ENCODE assay signal across 24 mouse cellular contexts in the genomic region with DNA sequence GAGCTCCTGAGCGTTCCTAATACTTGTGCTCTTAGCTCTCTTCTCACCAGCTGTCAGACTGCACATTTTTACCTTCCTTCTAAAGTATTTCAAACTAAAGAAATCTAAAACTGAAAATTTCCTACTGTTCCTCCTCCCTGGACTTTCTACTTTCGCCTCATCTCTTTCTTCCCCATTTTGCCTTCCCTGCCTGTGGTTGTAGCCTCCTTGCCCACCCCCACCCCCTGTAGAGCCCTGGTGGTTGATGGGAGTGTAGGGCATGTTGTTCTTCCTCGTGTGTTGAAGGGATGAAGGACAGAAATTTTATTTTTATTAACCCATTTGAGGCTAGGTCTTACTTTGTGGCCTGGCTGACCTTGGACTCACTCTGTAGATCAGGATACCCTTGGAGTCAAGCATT. TPM values are rescaled to one million over a fixed set of nuclear protein-coding genes. Genes with fewer than 3 reads are reported as not detected.
DNase-seq lines count a peak whose midpoint lies in the region; ATAC-seq and TF ChIP-seq lines count a peak whose summit lies in the region.
"Had no signal": no experiment of that assay in that cellular context is flagged by ENCODE, and none has a peak within 500 bp of the region (broad histone marks: within the 10 kb centered on the region; RNA-seq: fewer than 3 reads in every experiment).

No protein-coding gene starts in this region.

- ATAC-seq in granulocyte monocyte progenitor cell, adult 5-6 weeks (replicated peaks; ENCODE audit: poor library complexity, severe bottlenecking), result peak; percentile 87
- ATAC-seq in megakaryocyte progenitor cell, adult 5-6 weeks (replicated peaks; ENCODE audit: poor library complexity), result peak; percentile 76
- ATAC-seq in kidney, embryonic 15.5 days (replicated peaks; ENCODE audit: low FRiP score), result no peak
- ATAC-seq: activated CD4-positive, CD25-positive, alpha-beta regulatory T cell, adult 4 months; CD4-positive, CD25-positive, alpha-beta regulatory T cell, adult 4 months; forebrain, embryonic 13.5 days; forebrain, embryonic 15.5 days; forebrain, postnatal 0 days; Patski had no signal

- no peaks in the 10 kb centered on the region for H3K27me3 ChIP-seq in kidney, embryonic 15.5 days
- H3K27me3 ChIP-seq: CH12.LX; embryonic facial prominence, embryonic 12.5 days; forebrain, embryonic 13.5 days; forebrain, embryonic 15.5 days; Patski had no signal

- no peak overlapping the region for H3K4me3 ChIP-seq in bone marrow macrophage, adult 2 months (ENCODE audit: insufficient read depth, low read length)
- no peak overlapping the region for H3K4me3 ChIP-seq in kidney, embryonic 15.5 days (replicated peaks)
- H3K4me3 ChIP-seq: embryonic facial prominence, embryonic 10.5 days; embryonic facial prominence, embryonic 12.5 days; forebrain, embryonic 13.5 days; forebrain, embryonic 15.5 days had no signal

- H3K36me3 ChIP-seq in kidney, embryonic 15.5 days, result peaks cover 90% of the 10 kb centered on the region

- peaks cover 22% of the 10 kb centered on the region for H3K4me1 ChIP-seq in bone marrow macrophage, adult 2 months (ENCODE audit: control insufficient read depth, insufficient read depth, low read length)
- H3K4me1 ChIP-seq in kidney, embryonic 15.5 days, result no peaks in the 10 kb centered on the region
- H3K4me1 ChIP-seq: embryonic facial prominence, embryonic 10.5 days; embryonic facial prominence, embryonic 12.5 days; forebrain, embryonic 13.5 days; forebrain, embryonic 15.5 days had no signal

- H3K9me3 ChIP-seq in kidney, embryonic 15.5 days (replicated peaks), result no peaks in the 10 kb centered on the region
- H3K9me3 ChIP-seq: embryonic facial prominence, embryonic 10.5 days; embryonic facial prominence, embryonic 12.5 days; forebrain, embryonic 13.5 days; forebrain, embryonic 15.5 days; G1E had no signal

- no peak for DNase-seq in c-Kit-positive CD71-positive TER-119-positive erythroid progenitor cells, embryonic 14.5 days (ENCODE audit: low spot score)
- DNase-seq: adrenal gland, adult 8-10 months; adrenal gland, postnatal 14 days; adrenal gland, postnatal 36 days; B cell, adult 2 months; cerebellum, adult 11-12 months; cerebellum, adult 2 months; cerebellum, adult 9-10 months; cerebellum, postnatal 10 days; cerebellum, postnatal 25 days; forebrain, postnatal 0 days had no signal

- TF ChIP-seq POLR2A in bone marrow macrophage, adult 2 months (IDR thresholded peaks at IDR 0.05; ENCODE audit: borderline replicate concordance, low read depth, low read length), result no peak

- WGBS in kidney, embryonic 15.5 days, result 75% methylated on average over 3 of the region's 3 CpGs

- H3K4me2 ChIP-seq in kidney, embryonic 15.5 days, result no peak overlapping the region
- H3K4me2 ChIP-seq: embryonic facial prominence, embryonic 12.5 days; forebrain, embryonic 13.5 days; forebrain, embryonic 15.5 days had no signal

- H3K9ac ChIP-seq in kidney, embryonic 15.5 days, result no peak overlapping the region
- H3K9ac ChIP-seq: embryonic facial prominence, embryonic 12.5 days; forebrain, embryonic 13.5 days; forebrain, embryonic 15.5 days; forebrain, postnatal 0 days had no signal

- TF ChIP-seq CTCF in bone marrow macrophage, adult 2 months (IDR thresholded peaks at IDR 0.05; ENCODE audit: low read depth, low read length), result no peak

- H3K27ac ChIP-seq in bone marrow macrophage, adult 2 months (ENCODE audit: insufficient read depth, low read depth, low read length), result 0 out of 2 replicates have a peak overlapping the region, but pooled peaks have one; percentile 7
- H3K27ac ChIP-seq in kidney, embryonic 15.5 days, result no peak overlapping the region
- H3K27ac ChIP-seq: embryonic facial prominence, embryonic 10.5 days; forebrain, embryonic 13.5 days; forebrain, embryonic 15.5 days had no signal

RNA-seq across cellular contexts. Expression of gene Zc3h14, which starts 30.7 kb away (rescaled TPM):
- polyA plus RNA-seq in bone marrow macrophage, adult 2 months (2012; ENCODE audit: insufficient read depth, insufficient read length, missing spikeins), result 59.5 and 76.4 TPM in 2 replicates
- total RNA-seq in granulocyte monocyte progenitor cell, adult 5-6 weeks (2014; fragmentation: Nextera tagmentation), result 123 and 138 TPM in 2 replicates
- 99.0 and 116 TPM in 2 replicates for total RNA-seq in granulocyte monocyte progenitor cell, adult 5-6 weeks (2017)
- 214 and 244 TPM in 2 replicates for total RNA-seq in megakaryocyte progenitor cell, adult 5-6 weeks (2015)
- total RNA-seq in megakaryocyte progenitor cell, adult 5-6 weeks (2017), result 105 and 126 TPM in 2 replicates
- 127 and 128 TPM in 2 replicates for polyA plus RNA-seq in kidney, embryonic 15.5 days (2015; fragmentation: Nextera tagmentation; extraction: Ambion mirVana)

RNA-seq across cellular contexts. Expression of gene Ptpn21, which starts 40.3 kb away (rescaled TPM):
- polyA plus RNA-seq in bone marrow macrophage, adult 2 months (2012; ENCODE audit: insufficient read depth, insufficient read length, missing spikeins), result 4.4 and 6.0 TPM in 2 replicates
- total RNA-seq in granulocyte monocyte progenitor cell, adult 5-6 weeks (2014; fragmentation: Nextera tagmentation), result 4.7 and 7.8 TPM in 2 replicates
- total RNA-seq in granulocyte monocyte progenitor cell, adult 5-6 weeks (2017), result 2.7 and 3.2 TPM in 2 replicates
- total RNA-seq in megakaryocyte progenitor cell, adult 5-6 weeks (2015), result 5.9 and 8.0 TPM in 2 replicates
- total RNA-seq in megakaryocyte progenitor cell, adult 5-6 weeks (2017), result 2.7 and 3.1 TPM in 2 replicates
- 6.6 and 7.1 TPM in 2 replicates for polyA plus RNA-seq in kidney, embryonic 15.5 days (2015; fragmentation: Nextera tagmentation; extraction: Ambion mirVana)
